Mouse (Mus musculus) macrophage (primary cell): ENCODE measurements around the gene Rfx8. TPM values are rescaled to one million over a fixed set of nuclear protein-coding genes. Genes with fewer than 3 reads are reported as not detected.

Experiments
- H3K27ac ChIP-seq: fragments of 350-480 bp; formaldehyde crosslinking; 2 replicates; pipeline ENCODE4 v1.9.0; 2021
- H3K36me3 ChIP-seq: fragments of 350-480 bp; formaldehyde crosslinking; 2 replicates; pipeline ENCODE4 v1.9.0; 2021; ENCODE audit errors: inconsistent target
- H3K4me3 ChIP-seq: fragments of 350-480 bp; formaldehyde crosslinking; 2 replicates; pipeline ENCODE4 v1.9.0; 2021; ENCODE audit errors: inconsistent target
- H3K79me2 ChIP-seq: fragments of 350-480 bp; formaldehyde crosslinking; 2 replicates; pipeline ENCODE4 v1.9.0; 2021; ENCODE audit errors: inconsistent target
- WGBS: methylation state at CpG from one replicate; pipeline ENCODE4 v1.1.7; 2026; ENCODE audit warnings: inconsistent platforms; ENCODE audit not compliant: missing documents; 5-methylcytosine and 5-hydroxymethylcytosine counted together
- polyA plus RNA-seq: library from polyadenylated mRNA; stranded (reverse); fragments of 250-400 nt; gene quantifications from 3 replicates; pipeline ENCODE4 v1.2.4, GENCODE M21; 2018; ENCODE audit warnings: inconsistent platforms

Gene Rfx8
- polyA plus RNA-seq, 1 experiment from 2014 or later: not detected

DNA sequence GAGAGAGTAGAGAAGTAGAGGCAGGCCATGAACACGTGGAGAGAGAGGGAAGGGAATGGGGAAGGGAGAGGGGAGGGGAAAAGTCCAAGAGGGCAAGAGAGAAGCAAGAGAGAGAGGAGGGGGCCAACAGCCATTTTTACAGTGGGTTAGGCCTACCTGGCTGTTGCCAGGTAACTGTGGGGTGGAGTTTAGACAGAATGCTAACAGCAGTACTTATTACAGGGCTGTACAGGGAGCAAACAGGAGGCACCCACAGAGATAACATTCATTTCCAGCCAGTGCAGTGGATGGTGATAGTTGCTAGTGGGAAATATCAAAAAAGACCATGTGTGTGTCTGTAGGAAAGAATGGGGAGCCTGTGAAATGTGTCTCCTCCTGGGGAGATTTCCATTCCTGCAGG is 97.1 kb downstream of the Rfx8 start:
- 75% methylated on average over 1 of the region's 1 CpGs for WGBS
- Histone ChIP-seq H3K27ac (no peak overlapping the region), H3K36me3 (no peaks in the 10 kb centered on the region), H3K4me3 (no peak overlapping the region), H3K79me2 (no peaks in the 10 kb centered on the region)

DNA sequence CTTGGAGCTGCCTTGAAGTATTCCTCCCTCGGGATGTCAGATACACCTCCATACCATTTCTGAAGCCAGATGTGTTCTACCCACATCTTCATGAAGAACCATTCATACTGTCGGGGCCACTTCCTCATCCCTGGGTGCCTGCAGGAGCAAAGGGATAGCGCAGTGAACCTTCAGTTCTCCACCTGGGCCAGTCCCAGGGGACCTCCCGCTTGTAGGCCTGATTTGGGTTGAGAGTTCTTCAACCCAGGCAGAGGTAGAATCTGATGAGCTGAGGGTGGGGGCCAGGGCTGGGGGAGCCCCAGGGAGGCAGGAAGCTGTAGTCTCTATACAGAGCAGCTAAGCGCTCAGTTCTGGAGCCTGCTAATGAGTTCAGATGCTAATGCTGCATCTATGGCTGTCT is 97.7 kb downstream of the Rfx8 start:
- WGBS: 87% methylated on average over 5 of the region's 5 CpGs
- Histone ChIP-seq H3K36me3 (no peaks in the 10 kb centered on the region), H3K27ac (no peak overlapping the region), H3K79me2 (no peaks in the 10 kb centered on the region), H3K4me3 (no peak overlapping the region)

DNA sequence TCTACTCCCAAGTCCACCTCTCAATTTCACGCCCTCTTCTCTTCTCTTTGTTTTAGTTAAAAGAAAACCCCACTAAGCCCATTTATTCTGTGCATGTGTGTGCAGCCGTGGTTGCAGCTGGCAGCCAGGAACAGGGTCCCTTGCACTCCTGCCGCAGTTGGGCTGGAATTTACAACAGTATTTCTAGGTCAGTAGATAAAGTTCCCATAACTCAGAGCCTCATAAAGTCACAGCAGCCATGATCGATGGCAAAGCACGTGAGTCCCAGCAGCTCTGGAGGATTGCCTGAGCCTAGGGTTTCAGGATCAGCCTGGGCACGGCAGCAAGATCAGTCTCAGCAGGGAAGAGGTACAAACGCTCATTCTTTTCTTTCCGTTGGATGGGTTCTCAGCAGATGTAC is 102.3 kb downstream of the Rfx8 start:
- no peaks in the 10 kb centered on the region for H3K79me2 ChIP-seq
- WGBS: 99% methylated on average over 7 of the region's 8 CpGs
- H3K36me3 ChIP-seq: no peaks in the 10 kb centered on the region
- no peak overlapping the region for H3K4me3 ChIP-seq
- H3K27ac ChIP-seq: no peak overlapping the region

DNA sequence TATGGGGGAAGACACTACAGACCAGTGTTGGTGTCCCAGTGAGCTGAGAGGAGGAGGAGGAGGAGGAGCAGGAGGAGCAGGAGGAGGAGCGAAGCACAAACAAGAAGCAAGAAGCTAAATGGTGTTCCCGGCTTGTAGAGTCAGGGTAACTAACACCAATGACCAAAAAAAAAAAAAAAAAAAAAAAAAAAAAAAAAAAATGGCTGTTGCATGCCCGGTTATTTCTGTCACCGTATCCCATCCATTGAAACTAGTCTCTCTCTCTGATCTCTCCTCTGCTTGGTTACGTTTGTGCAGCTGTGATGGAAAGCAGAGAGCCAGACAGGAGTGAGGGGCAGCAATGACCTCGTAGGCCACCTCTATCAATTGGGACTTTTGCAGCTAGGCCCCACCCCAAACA is 105.3 kb downstream of the Rfx8 start:
- no peaks in the 10 kb centered on the region for H3K36me3 ChIP-seq
- H3K27ac ChIP-seq: no peak overlapping the region
- H3K79me2 ChIP-seq: no peaks in the 10 kb centered on the region
- no peak overlapping the region for H3K4me3 ChIP-seq
- WGBS: 87% methylated on average over 5 of the region's 6 CpGs

Other genes with a start within 250 kb of the Rfx8 start
- gene Tbc1d8, start 242.2 kb downstream of the Rfx8 start, polyA plus RNA-seq: 7.5 to 23.4 TPM (median 13.9 TPM) in 3 replicates
- 13.6 to 16.5 TPM (median 14.8 TPM) in 3 replicates for gene Cnot11, start 186.0 kb downstream of the Rfx8 start, polyA plus RNA-seq
- gene Rnf149, start 143.6 kb downstream of the Rfx8 start, polyA plus RNA-seq: 117 to 167 TPM (median 137 TPM) in 3 replicates
- 2.5 to 4.1 TPM (median 2.7 TPM) in 3 replicates for gene Creg2, start 69.5 kb downstream of the Rfx8 start, polyA plus RNA-seq
- gene Gm3646, start 84.3 kb upstream of the Rfx8 start, polyA plus RNA-seq: not detected in 3 replicates
- 61.9 to 94.1 TPM (median 66.0 TPM) in 3 replicates for gene Map4k4, start 179.9 kb upstream of the Rfx8 start, polyA plus RNA-seq